Mouse (Mus musculus) kidney, postnatal 0 days (tissue): ENCODE measurements around the gene Fyco1. TPM values are rescaled to one million over a fixed set of nuclear protein-coding genes. Genes with fewer than 3 reads are reported as not detected.

Source experiments
- ATAC-seq: fragments of 200-750 bp; cut with Nextera tagmentation; replicated peaks from 2 replicates; pipeline ENCODE4 v1.8.0; 2017; ENCODE audit warnings: low read depth, moderate number of reproducible peaks, moderate TSS enrichment, moderate library complexity; ENCODE audit not compliant: low FRiP score
- DNase-seq: peaks from one replicate; pipeline ENCODE4 v3.0.0-alpha.2; 2016; ENCODE audit warnings: low spot score
- H3K27ac ChIP-seq: fragments of 300-500 bp; sonication (generic); 2 replicates; pipeline ENCODE4 v1.5.1; 2014; ENCODE audit warnings: mild to moderate bottlenecking
- H3K27me3 ChIP-seq: fragments of 300-500 bp; sonication (generic); 2 replicates; pipeline ENCODE4 v1.6.1; 2014; ENCODE audit warnings: low read length, mixed read lengths; ENCODE audit not compliant: insufficient read depth
- H3K36me3 ChIP-seq: fragments of 300-500 bp; sonication (generic); 2 replicates; pipeline ENCODE4 v1.6.1; 2014; ENCODE audit warnings: low read length, mixed read lengths; ENCODE audit not compliant: insufficient read depth
- H3K4me1 ChIP-seq: fragments of 300-500 bp; sonication (generic); replicated peaks from 2 replicates; pipeline ENCODE4 v1.6.1; 2014; ENCODE audit warnings: antibody characterized with exemption, low read length, mixed read lengths; ENCODE audit not compliant: insufficient read depth
- H3K4me2 ChIP-seq: fragments of 300-500 bp; sonication (generic); 2 replicates; pipeline ENCODE4 v1.6.1; 2014; ENCODE audit warnings: mild to moderate bottlenecking, low read length, moderate library complexity, mixed read lengths
- H3K4me3 ChIP-seq: fragments of 300-500 bp; sonication (generic); replicated peaks from 2 replicates; pipeline ENCODE4 v1.5.1; 2014; ENCODE audit warnings: low read depth, low read length
- H3K9ac ChIP-seq: fragments of 300-500 bp; sonication (generic); 2 replicates; pipeline ENCODE4 v1.6.1; 2014; ENCODE audit warnings: low read depth, low read length
- H3K9me3 ChIP-seq: fragments of 300-500 bp; sonication (generic); replicated peaks from 2 replicates; pipeline ENCODE4 v1.6.1; 2016; ENCODE audit warnings: low read length, inconsistent platforms, mixed read lengths
- CTCF ChIP-seq: IDR thresholded peaks from 2 replicates; pipeline ENCODE4 v1.5.1; 2016; ENCODE audit warnings: antibody characterized with exemption, low read depth, mild to moderate bottlenecking, moderate library complexity
- WGBS: fragments of 180-500 bp; shearing (Covaris S2); extraction: QIAGEN DNeasy Blood & Tissue Kit; methylation state at CpG from one replicate; pipeline ENCODE4 v1.1.7; 2014; 5-methylcytosine and 5-hydroxymethylcytosine counted together
- polyA plus RNA-seq: library from polyadenylated mRNA; unstranded; fragments of >200 nt; fragmentation: Nextera tagmentation; extraction: Ambion mirVana; gene quantifications from 2 replicates; pipeline ENCODE4 v1.2.1, GENCODE M21; 2015

Fyco1 gene
- polyA plus RNA-seq, 1 experiment from 2014 or later, result 5.3 TPM

DNA sequence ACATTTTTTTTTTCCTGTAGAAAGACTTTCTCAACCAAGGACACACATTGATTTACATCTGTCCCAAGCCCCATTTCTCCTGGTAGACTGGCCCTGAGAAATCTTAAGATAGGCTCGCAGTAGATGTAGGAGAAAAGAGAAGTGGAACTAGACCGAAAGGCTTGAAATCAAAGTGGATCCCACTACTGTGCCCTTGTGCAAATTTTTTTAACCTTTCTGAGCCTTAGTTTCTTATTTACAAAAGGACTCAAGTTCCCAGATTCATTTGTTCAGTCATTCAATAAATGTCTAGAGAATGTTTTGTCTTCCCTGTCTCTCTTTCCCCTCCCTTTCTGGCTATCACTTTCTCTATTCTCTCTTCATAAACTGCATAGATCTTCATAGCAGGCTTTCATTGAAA lies 5.1 kb upstream of the Fyco1 start:
- WGBS, result 90% methylated on average over 2 of the region's 2 CpGs
- no peak overlapping the region for H3K9ac ChIP-seq
- H3K4me1 ChIP-seq, result no peaks in the 10 kb centered on the region
- no peaks in the 10 kb centered on the region for H3K9me3 ChIP-seq
- no peaks in the 10 kb centered on the region for H3K36me3 ChIP-seq
- H3K27me3 ChIP-seq, result no peaks in the 10 kb centered on the region
- no peak for TF ChIP-seq CTCF
- no peak for ATAC-seq
- no peak overlapping the region for H3K4me3 ChIP-seq
- no peak for DNase-seq
- H3K4me2 ChIP-seq, result no peak overlapping the region
- H3K27ac ChIP-seq, result no peak overlapping the region

DNA sequence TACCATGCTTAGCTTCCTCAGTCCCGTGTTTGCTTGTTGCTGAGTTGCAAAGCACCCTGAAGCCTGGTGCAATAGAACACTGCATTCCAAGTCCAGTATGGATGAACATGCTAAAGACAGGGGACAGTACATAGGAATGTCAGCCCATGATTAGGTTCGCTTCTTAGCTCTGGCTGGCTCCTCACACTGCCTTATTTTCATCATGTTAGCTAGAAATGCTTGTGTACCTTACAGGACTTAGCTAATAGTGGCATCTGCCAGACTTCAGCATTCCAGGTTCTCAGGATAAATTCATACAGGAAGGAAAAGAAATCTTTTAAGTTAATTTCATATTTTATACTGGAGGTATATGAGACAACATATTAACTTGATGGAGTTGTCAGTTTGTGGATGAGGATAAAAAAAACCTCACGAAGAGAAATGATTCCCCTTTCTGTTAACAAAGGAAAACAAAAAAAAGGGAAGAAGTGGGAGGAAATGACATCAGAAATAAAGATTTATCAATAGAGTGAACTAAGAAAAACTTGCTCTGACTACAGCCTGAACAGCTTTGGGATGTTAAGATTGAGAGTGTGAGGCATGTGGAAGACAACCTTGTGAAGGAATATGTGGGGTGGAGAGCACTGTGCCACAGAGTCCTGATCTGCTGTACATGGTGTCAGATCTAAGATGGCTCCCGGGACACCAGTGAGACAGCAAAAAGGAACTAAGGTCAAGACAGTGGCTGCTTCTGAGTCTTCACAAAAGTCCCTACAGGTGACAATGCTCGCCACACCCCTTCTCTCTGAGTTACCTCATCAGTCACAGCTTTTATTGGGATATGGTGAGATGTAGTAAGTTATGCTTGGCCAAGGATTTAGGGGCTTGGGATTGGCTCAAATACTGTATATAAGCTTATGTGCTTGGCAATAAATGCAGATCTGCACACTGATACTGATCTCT lies 1.0 kb upstream of the Fyco1 start:
- no peak for ATAC-seq
- Histone ChIP-seq H3K9ac (no peak overlapping the region), H3K36me3 (no peaks in the 10 kb centered on the region), H3K27me3 (no peaks in the 10 kb centered on the region), H3K4me1 (no peaks in the 10 kb centered on the region), H3K9me3 (no peaks in the 10 kb centered on the region), H3K4me2 (peak overlapping the region; percentile 46), H3K4me3 (peak overlapping the region; percentile 21; the same call in 1 of the 2 replicates), H3K27ac (peak overlapping the region; percentile 73)
- 61% methylated on average over 5 of the region's 5 CpGs for WGBS
- no peak for DNase-seq
- no peak for TF ChIP-seq CTCF

DNA sequence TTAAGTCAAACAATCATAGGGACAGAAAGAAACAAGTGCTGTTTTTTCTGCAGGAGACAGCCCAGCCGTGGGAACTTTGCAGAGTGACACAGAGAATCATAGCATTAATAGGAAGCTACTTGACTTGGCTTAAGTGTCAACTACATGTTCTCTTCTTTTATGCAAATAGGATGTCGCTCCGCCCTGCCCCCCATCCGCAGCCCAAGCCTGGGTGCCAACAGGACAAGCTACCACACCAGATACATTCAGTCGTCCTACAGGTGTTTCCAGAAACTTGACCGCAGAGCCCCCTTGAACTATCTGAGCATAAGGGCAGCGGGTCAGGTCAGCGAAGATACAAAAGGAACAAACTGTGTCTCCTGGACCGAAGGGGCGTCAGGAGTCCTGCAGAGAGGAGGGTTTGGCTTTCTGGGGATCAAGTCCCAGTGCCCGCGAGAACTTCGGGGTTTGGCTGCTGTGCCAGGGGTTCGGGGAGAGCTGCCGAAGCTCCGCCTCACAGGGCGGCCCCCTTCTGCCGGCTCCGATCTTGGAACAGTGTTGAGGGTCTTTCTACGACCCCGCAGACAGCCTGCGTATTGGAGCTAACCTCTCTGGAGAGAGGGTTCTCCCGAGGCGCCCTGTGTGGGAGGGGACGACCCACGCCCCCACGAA lies 512 bp downstream of the Fyco1 start:
- no peaks in the 10 kb centered on the region for H3K36me3 ChIP-seq
- no peak for TF ChIP-seq CTCF
- DNase-seq (peak; percentile 73), ATAC-seq (peak; percentile 71)
- H3K9ac ChIP-seq, result peak overlapping the region; percentile 92
- H3K27ac ChIP-seq, result peak overlapping the region; percentile 97
- H3K4me3 ChIP-seq, result peak overlapping the region; percentile 70
- peak overlapping the region; percentile 82 for H3K4me2 ChIP-seq
- no peaks in the 10 kb centered on the region for H3K9me3 ChIP-seq
- no peaks in the 10 kb centered on the region for H3K27me3 ChIP-seq
- H3K4me1 ChIP-seq, result no peaks in the 10 kb centered on the region
- WGBS, result under 1% methylated on average over 27 of the region's 27 CpGs

DNA sequence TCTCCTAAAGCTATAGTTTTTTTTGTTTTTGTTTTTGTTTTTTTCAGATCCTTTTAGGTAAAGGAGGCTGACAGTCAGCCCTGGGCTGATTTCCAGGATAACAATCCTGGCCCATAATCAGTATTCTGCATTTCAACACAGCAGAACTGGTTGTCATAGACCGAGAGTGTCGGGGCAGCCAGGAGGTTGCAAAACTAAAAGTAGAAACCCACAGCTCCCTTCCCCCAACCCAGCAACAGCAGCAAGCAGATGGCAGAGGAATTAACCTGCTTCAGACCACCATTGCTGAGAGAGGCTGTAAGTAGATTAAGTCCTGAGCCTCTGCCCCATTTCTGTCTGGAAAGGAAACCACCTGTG lies 1.0 kb downstream of the Fyco1 start:
- ATAC-seq, result no peak
- Histone ChIP-seq H3K4me3 (peak overlapping the region; percentile 70), H3K36me3 (no peaks in the 10 kb centered on the region), H3K9ac (peak overlapping the region; percentile 92), H3K27me3 (no peaks in the 10 kb centered on the region), H3K9me3 (no peaks in the 10 kb centered on the region), H3K27ac (peak overlapping the region; percentile 97), H3K4me2 (peak overlapping the region; percentile 82), H3K4me1 (no peaks in the 10 kb centered on the region)
- TF ChIP-seq CTCF, result no peak
- WGBS, result 13% methylated on average over 2 of the region's 2 CpGs
- DNase-seq, result no peak

DNA sequence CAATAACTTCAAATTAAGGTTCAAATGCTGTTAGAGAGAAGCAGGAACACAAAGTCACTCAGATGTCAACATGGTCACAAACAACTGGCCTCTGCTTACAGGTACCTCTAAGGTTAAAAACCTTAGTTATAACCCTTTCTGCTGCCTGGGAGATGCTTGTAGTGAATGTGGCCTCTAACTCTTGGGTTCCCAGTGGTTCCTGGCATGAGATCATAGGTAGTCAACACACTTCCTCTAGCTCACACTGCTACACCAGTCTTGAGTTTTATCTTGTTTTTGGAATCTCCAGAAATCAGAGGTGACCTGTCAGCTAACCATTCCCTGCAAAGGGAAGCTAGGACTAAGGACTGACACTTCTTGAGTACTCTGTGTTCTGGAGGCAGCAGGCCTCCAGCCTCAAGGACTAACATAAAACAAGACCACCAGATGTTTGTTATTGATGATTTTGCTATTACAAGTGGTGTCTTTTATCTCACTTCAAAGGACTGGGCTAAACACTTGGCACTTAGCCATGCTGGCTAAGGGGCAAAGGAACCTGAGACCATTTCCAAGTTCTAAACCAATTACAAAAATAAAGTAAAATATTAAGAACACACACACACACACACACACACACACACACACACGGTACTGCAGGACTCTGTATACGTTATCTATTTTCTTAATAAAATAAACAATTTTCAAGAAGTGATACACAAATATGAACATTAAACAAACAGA lies 1.6 kb downstream of the Fyco1 start:
- DNase-seq, result no peak
- Histone ChIP-seq H3K4me3 (peak overlapping the region; percentile 70; the same call in 1 of the 2 replicates), H3K4me2 (peak overlapping the region; percentile 82)

DNA sequence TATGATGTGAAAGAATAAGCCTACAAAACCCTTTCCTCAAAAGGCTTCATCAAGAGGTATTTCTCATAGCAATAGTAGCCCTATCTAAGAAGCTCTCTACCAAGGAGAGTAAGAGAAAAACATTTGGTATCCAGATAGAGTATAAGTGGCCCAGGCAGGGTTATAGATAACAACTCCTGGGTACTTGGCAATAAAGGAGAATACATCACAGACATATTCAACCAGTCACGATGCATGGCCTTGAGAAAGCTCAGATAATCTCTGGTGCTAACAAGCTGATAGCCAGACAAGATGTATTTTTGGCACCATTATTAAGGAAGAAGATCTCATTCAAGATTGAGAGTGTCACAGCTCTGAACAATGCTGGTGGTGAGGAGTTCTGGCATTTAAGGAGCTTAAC lies 5.2 kb downstream of the Fyco1 start:
- Histone ChIP-seq H3K9me3 (no peaks in the 10 kb centered on the region), H3K27ac (no peak overlapping the region), H3K27me3 (no peaks in the 10 kb centered on the region), H3K4me2 (no peak overlapping the region), H3K4me1 (no peaks in the 10 kb centered on the region), H3K9ac (no peak overlapping the region), H3K4me3 (no peak overlapping the region), H3K36me3 (peaks cover 9% of the 10 kb centered on the region)
- DNase-seq (no peak), ATAC-seq (no peak)
- WGBS, result 98% methylated on average over 1 of the region's 1 CpGs
- TF ChIP-seq CTCF, result no peak

More for the DNA sequence above, 1.6 kb downstream of the Fyco1 start:
- no peak for TF ChIP-seq CTCF
- Histone ChIP-seq H3K27ac (no peak overlapping the region), H3K36me3 (no peaks in the 10 kb centered on the region), H3K9me3 (no peaks in the 10 kb centered on the region), H3K9ac (no peak overlapping the region), H3K4me1 (no peaks in the 10 kb centered on the region), H3K27me3 (no peaks in the 10 kb centered on the region)
- no peak for ATAC-seq
- WGBS, result 67% methylated on average over 2 of the region's 2 CpGs
